Mouse (Mus musculus) monocyte, adult 2 months (primary cell): ENCODE measurements around the gene Lrrc56.

ENCODE experiments used
- DNase-seq, 2 experiments: peaks; one replicate each; pipeline ENCODE4 v3.0.0; 2022; ENCODE audit warnings: low spot score in 2 of 2, low read depth in 1 of 2

The Lrrc56 gene

GRCm38 (mm10) chr7:141191796-141192685, 1.9 kb upstream of the Lrrc56 start:
- DNase-seq, result no peak

GRCm38 (mm10) chr7:141192776-141193347, 1.1 kb upstream of the Lrrc56 start:
- DNase-seq, result no peak

GRCm38 (mm10) chr7:141193348-141193856, 555 bp upstream of the Lrrc56 start:
- no peak for DNase-seq

DNA sequence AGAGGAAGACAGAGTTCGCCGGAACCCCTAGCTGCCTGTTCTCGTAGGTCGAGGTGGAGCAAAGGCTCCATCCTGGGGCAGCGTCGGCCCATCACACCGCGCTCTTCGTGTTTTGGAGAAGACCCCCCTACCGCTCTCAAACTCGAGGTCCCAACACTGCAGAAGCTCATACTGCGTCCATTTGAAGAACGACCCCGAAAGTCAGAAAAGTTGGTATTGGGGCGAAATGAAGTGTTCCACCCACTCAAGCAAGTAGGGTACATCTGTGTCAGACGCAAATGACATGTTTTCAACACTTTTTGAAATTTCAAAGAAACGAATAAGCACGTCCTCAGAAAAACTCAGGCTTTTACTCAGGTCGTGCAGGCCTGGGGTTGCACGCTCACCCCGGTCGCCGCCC, 452 bp downstream of the Lrrc56 start:
- DNase-seq, result no peak

DNA sequence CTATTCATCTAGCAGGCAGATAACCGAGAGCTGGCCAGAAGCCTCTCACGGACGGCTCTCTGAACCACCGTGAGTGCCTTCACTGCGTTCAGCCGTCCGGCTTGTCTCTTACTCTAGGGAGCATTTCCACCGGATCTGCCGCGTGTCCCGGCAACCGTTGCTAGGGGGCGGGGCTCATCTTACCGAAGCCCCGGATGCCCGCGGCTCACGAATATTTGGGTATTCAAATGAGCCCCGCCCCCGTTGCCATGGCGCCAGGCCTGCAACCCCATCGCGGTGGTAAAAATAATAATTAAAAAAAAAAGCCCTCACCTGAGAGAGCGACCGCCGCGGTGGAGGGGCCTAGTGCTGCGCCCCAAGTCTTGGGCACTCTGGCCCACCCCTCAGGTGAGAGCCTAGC, 873 bp downstream of the Lrrc56 start:
- peak in 1 of 2 experiments; percentile 70 for DNase-seq

DNA sequence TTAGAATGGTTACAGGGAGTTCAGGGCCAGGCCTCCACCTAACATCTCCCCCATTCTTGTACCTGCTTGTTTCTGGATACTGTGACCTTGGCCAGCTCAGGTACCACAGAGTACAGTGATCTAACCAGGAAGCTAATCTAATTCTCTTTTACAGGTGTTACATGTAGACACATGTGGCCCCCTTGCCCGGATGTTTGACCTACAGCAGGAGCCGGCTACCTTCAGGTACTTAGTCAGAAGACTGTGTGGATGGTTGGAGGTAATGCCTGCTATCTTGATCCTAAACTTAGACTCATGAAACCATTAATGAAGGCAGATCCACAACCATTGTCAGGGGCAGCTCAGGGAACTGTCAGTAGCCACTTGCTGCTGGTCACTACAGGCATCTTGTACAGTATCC, 1.8 kb downstream of the Lrrc56 start:
- DNase-seq, result no peak

DNA sequence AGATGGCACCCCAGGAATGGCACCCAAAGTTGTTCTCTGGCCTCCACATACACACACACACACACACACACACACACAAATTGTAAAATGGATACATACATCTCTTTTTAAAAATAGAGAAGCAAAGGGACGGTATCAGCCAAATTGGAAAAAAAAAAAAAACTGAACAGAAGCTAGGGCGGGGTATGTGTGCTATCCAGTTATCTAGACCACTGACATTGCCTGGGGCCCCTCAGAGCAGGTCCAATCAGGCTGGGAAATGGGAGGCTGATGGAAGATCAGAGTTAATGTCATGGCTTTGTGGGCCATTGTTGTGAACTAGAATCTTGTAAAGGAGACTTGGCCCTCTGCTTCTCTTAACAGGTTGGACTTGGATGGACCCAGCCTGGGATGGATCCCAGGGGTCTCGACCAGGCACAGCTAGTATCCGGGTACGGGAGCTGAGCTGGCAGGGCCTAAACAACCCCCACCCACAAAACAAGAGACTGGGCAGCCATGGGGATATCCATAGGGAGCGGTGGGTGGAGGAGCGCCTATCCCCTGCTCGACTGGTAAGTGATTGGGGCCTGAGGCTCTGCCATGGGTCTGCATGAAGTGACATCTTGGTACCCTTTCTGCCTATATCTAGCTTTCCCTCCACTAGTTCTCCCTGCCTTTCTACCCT, 2.8 kb downstream of the Lrrc56 start:
- no peak for DNase-seq

- DNase-seq, result no peak
These were observed 4.2 kb downstream of the Lrrc56 start for GRCm38 (mm10) chr7:141198121-141198520.

DNA sequence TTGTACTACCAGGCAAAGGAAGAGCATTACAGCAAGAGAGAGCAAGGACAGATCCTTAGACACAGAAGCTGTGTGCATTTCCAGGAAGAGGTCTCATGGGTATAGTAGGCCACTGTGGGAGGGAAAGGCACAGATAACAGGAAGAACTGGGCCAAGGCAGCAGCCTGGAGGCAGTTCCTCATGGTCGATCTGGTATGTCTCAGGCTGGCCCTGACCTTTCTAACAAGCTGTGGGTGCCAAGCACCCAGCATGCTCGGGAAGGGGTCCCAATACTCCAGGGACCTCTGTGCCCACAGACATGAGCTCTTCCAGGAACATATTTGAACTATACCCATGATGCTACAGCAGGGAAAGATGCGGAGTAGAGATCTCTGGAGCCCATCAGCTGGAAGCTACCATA, 10.6 kb downstream of the Lrrc56 start:
- no peak for DNase-seq

DNA sequence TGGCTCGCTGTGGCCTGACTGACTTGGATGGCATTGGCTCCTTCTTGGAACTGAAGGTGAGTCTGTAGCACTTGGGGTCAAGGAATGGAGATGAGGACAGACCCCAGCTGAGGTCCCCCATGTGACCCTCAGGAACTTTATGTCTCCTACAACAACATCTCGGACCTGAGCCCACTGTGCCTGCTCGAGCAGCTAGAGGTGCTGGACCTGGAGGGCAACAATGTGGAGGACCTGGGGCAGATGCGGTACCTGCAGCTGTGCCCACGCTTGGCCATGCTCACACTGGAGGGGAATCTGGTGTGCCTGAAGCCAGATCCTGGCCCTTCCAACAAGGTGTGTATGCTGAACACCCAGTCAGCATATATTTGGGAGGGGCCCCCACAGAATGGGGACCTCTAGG, 11.5 kb downstream of the Lrrc56 start:
- no peak for DNase-seq

DNA sequence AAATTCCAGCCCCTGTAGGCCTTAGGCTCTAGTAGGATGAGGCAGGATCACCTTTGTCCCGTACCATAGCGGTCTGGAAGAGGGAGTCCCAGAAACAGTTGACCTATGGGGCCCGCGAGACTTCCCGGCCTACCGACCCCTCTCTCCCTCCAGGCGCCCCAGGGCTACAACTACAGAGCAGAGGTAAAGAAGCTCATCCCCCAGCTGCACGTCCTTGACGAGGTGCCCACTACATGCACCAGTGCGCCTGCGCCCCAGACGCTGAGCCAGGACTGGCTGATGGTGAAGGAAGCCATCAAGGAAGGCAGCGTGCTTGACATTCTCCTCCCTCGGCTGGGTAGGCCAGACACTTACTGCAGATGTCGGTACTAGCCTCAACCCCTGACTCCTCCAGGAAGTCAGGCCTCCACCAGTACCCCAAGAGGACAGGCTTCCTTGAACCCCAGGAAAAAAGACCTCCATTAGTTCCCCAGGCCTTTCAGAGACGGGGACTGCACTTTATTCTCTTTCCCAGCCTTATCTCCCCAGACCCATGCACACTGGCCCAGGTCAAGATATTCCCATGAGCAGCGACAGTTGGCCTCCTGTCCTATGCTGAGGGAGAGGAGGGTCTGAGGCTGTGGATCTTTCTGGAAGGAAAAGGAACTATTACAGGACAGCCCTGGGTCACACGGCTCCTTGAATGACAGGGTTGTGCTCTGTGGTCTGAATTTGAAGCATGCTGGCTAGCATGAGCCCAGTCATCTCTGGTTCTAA, 12.4 kb downstream of the Lrrc56 start:
- DNase-seq, result no peak

DNA sequence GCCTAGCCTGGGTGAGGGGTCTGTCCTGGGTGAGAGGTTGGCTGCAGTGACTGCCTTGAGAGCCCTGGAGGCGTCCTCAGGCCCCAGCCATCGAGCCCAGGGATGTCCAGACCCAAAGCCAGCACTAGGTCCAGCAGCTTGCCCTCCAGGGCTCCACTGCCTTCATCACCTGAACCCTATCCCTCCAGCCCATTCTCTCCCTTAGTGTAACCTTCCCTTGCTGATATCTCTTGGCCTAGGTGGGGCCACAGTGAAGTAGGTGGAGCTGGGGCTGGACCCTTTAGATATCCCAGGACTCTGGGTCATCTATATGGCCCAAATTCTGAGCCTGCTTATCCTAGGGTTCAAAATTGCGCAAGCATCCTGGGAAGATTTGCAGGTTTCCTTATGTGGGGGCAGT, 15.6 kb downstream of the Lrrc56 start:
- DNase-seq, result no peak

DNA sequence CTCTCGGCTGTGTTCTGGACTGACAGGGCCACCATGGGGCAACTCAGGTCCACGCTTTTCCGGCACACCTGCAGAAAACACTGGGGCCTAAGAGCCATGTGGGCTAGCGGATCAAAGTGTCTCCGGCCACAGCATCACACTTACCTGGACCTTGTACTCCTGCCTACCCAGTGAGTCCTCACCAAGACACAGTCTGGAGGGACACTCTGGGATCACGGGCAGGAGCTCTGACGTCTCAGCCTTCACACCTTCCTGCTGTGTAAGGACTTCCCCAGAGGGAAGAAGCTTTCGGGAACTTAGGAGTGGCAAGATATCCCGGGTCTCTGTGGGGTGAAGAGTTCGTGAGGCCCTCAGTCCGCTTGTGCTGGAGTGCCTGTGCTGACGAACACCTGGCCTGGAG, 16.2 kb downstream of the Lrrc56 start:
- no peak for DNase-seq

DNA sequence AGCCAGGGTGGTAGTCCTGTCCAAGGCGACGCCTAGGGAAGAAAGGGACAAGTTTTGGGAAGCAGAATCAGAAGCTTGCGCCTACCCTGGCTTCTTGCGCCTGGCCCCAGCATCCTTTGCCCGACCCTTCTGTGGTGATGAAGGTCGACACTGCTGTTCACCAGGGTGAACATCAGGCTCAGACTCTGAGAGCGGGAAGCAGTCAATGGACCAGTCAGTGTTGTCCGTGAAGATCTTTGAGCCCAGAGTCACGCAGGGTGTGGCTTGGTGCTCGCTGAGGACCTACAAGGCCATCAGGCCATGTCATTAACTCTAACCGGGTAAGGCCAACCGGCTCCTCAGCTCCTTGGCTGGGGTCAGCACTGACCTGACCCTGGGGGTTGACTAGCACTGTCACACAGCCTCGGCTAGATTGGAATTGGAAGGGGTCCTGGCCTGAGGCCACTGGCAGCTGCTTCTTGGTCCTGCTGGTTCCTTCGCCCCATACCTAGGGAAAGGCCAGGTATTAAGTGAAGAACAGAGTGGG, 16.7 kb downstream of the Lrrc56 start:
- DNase-seq, result no peak

DNA sequence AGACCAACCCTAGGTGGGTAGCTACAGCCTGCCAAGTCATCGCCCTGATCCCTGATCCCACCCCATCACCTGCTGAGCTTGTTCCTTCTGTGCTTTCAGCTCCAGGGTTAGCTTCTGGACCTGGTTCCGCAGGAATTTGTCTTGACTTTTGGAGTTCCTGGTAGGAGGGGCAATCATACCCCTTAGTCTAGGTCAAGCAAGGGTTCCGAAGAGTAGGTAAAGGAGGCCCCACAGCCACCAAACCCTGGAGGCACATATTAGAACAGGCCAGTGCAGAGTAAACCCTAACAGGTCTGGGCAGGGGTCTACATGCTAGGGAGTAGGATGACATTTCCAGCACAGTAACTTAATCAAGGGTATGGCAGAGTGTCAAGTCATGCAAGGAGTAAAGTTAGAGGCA, 19.2 kb downstream of the Lrrc56 start:
- no peak for DNase-seq

DNA sequence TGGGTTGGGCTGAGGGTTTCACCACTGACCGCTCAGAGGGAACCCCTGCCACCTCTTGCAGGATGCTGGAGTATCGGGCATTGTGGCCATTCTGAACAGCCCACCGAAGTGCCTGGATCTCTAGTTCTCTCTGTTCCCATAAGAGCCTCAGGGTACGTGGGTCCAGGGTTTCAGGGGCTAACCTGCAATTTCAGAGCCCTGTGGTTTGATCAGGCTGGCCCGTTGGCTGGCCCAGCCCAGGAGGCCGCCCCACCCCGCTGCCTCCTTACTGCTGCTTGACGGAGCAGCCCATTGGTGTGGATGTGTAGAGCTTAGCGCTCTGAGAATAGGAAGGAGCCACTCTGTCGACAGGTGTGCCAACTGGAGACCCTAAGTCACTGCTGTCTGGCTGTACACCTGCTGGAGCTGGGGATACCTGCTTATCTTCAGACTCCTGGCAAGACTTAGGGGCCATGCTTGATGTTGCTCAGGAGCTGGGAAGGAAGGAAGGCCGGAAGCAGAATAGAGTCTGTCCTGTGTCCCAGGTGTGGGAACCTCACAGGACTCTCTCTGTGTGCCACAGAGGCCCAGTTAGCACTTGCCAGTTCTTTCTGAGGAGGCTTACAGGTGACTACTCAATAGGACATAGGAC, 19.8 kb downstream of the Lrrc56 start, which contains the start of gene Lmntd2:
Gene Lmntd2, minus strand, starts transcription at position 476 of the 631 bp plus-strand sequence.
- no peak for DNase-seq

- no peak for DNase-seq
These were observed 20.4 kb downstream of the Lrrc56 start for GRCm38 (mm10) chr7:141214310-141214709.

DNA sequence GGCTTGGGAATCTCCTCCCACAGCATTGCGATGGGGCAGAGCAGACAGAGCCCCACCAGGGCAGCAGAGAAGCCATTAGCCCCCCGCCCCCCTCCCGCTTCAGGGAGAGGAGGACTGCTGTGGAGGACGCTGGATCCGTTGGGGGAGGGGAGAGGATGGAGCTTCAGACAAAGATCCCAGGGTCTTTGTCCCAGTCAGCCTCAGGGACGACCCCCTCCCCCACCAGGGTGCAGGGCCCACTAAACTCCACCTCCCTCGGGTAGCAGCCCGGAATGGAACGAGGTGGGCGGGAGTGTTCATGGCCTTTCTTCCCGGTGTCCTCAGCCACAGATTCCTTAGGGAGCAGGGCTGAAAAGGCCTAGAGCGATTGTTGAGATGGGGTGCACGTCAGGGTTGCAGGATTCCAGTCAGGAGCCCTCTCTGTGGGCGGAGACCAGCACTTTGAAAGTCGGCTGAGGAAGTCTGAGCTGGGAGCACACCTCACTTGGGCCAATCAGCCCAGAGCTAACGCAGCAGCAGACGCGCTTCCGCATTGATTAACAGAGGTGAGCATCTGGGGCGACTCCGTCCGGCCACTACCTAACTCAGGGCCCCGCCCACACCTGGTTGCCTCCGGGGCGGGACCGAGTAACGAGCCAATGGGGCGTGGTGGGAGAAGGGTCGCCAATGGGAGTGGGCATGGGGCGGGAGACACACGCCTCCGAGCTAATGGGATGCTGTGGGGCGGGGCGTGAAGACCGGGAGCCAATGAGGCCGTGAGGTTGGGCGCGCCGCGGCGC, 21.3 kb downstream of the Lrrc56 start, which contains the start of gene Rassf7:
Gene Rassf7, plus strand, starts transcription at position 760 of the 779 bp plus-strand sequence.
- peak in 1 of 2 experiments; percentile 73 for DNase-seq

- DNase-seq, result no peak
These were observed 22.1 kb downstream of the Lrrc56 start for GRCm38 (mm10) chr7:141215880-141216733.
